Mouse (Mus musculus): ENCODE data around the gene Cdx4. TPM values are rescaled to one million over a fixed set of nuclear protein-coding genes. Genes with fewer than 3 reads are reported as not detected.

Cdx4 gene
- polyA plus RNA-seq, 1 experiment, result not detected

GRCm38 (mm10) chrX:103356761-103357236, 35.6 kb downstream of the Cdx4 start:
- H3K4me1 ChIP-seq (ENCODE audit: control insufficient read depth, insufficient read depth, low read length), result no peaks in the 10 kb centered on the region
- 3% methylated on average over 23 of the region's 24 CpGs for WGBS
- peak overlapping the region; percentile 78 for H3K4me3 ChIP-seq (replicated peaks; ENCODE audit: insufficient read depth, low read depth, low read length)
- TF ChIP-seq POLR2A (IDR thresholded peaks at IDR 0.05; ENCODE audit: borderline replicate concordance, insufficient read depth, low read length) (no peak), CTCF (IDR thresholded peaks at IDR 0.05; ENCODE audit: borderline replicate concordance, insufficient read depth, low read depth, low read length) (no peak)
- H3K27ac ChIP-seq (ENCODE audit: insufficient read depth, low read length), result peak overlapping the region; percentile 88
- peak in 1 of 2 experiments; percentile 30 for DNase-seq
- no peaks in the 10 kb centered on the region for H3K27me3 ChIP-seq (ENCODE audit: control insufficient read depth, insufficient read depth, low read length)

DNA sequence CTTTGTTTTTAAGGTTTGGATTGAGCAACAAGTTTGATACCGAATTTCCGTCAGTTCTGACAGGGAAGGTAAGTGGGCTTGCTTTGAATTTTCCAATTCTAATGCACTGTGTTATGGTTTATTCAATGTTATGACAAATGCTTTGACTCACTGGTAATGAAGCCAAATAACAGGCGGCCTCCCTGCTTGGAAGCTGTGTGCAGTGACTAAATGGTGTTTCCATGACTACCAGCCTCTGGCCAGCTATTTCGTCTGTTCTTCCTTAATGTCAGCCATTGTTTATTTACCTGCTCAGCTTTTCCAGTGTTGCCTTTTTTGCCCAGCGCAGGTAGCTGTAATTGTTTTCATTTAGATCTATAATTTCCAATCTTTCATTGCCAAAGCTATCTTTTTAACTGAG, 45.0 kb downstream of the Cdx4 start:
- no peak overlapping the region for H3K27ac ChIP-seq (ENCODE audit: insufficient read depth, low read length)
- no peaks in the 10 kb centered on the region for H3K27me3 ChIP-seq (ENCODE audit: control insufficient read depth, insufficient read depth, low read length)
- TF ChIP-seq POLR2A (IDR thresholded peaks at IDR 0.05; ENCODE audit: borderline replicate concordance, insufficient read depth, low read length), result no peak
- TF ChIP-seq CTCF (IDR thresholded peaks at IDR 0.05; ENCODE audit: borderline replicate concordance, insufficient read depth, low read depth, low read length), result no peak
- WGBS, result 29% methylated on average over 5 of the region's 5 CpGs
- no peak overlapping the region for H3K4me3 ChIP-seq (replicated peaks; ENCODE audit: insufficient read depth, low read depth, low read length)
- DNase-seq, result peak in 1 of 2 experiments; percentile 14
- no peaks in the 10 kb centered on the region for H3K4me1 ChIP-seq (ENCODE audit: control insufficient read depth, insufficient read depth, low read length)

GRCm38 (mm10) chrX:103368650-103369049, 47.5 kb downstream of the Cdx4 start:
- Histone ChIP-seq H3K27me3 (ENCODE audit: control insufficient read depth, insufficient read depth, low read length) (no peaks in the 10 kb centered on the region), H3K4me1 (ENCODE audit: control insufficient read depth, insufficient read depth, low read length) (no peaks in the 10 kb centered on the region), H3K27ac (ENCODE audit: insufficient read depth, low read length) (no peak overlapping the region), H3K4me3 (replicated peaks; ENCODE audit: insufficient read depth, low read depth, low read length) (no peak overlapping the region)
- DNase-seq, result no peak
- TF ChIP-seq CTCF (IDR thresholded peaks at IDR 0.05; ENCODE audit: borderline replicate concordance, insufficient read depth, low read depth, low read length) (no peak), POLR2A (IDR thresholded peaks at IDR 0.05; ENCODE audit: borderline replicate concordance, insufficient read depth, low read length) (no peak)
- 38% methylated on average over 3 of the region's 3 CpGs for WGBS

DNA sequence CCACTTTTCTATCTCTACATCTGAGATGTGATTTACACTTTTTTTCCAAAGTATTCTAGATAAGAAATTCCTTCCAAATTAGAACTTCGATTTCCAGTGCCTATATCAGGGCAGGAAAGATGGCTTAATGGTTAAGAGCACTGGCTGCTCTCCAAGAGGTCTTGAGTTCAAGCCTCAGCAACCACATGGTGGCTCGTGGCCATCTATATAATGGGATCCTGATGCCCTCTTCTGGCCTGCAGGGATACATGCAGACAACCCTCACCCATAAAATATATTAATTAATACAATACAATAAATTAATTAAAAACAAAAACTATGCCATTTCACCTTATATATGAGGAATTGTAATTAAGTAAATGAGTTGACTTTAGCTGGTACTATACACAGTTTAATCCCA, 50.0 kb downstream of the Cdx4 start:
- TF ChIP-seq POLR2A (IDR thresholded peaks at IDR 0.05; ENCODE audit: borderline replicate concordance, insufficient read depth, low read length) (no peak), CTCF (IDR thresholded peaks at IDR 0.05; ENCODE audit: borderline replicate concordance, insufficient read depth, low read depth, low read length) (0 out of 2 replicates have a peak, but pooled peaks have one; percentile 6)
- H3K27ac ChIP-seq (ENCODE audit: insufficient read depth, low read length), result no peak overlapping the region
- no peak overlapping the region for H3K4me3 ChIP-seq (replicated peaks; ENCODE audit: insufficient read depth, low read depth, low read length)
- H3K27me3 ChIP-seq (ENCODE audit: control insufficient read depth, insufficient read depth, low read length), result no peaks in the 10 kb centered on the region
- H3K4me1 ChIP-seq (ENCODE audit: control insufficient read depth, insufficient read depth, low read length), result no peaks in the 10 kb centered on the region
- DNase-seq, result peak in 1 of 2 experiments; percentile 4
- WGBS, result 54% methylated on average over 2 of the region's 2 CpGs

- H3K4me1 ChIP-seq (ENCODE audit: control insufficient read depth, insufficient read depth, low read length), result no peaks in the 10 kb centered on the region
- no peaks in the 10 kb centered on the region for H3K27me3 ChIP-seq (ENCODE audit: control insufficient read depth, insufficient read depth, low read length)
- peak in 1 of 2 experiments; percentile 17 for DNase-seq
- WGBS, result 19% methylated on average over 2 of the region's 2 CpGs
- no peak overlapping the region for H3K27ac ChIP-seq (ENCODE audit: insufficient read depth, low read length)
- TF ChIP-seq POLR2A (IDR thresholded peaks at IDR 0.05; ENCODE audit: borderline replicate concordance, insufficient read depth, low read length) (no peak), CTCF (IDR thresholded peaks at IDR 0.05; ENCODE audit: borderline replicate concordance, insufficient read depth, low read depth, low read length) (no peak)
- H3K4me3 ChIP-seq (replicated peaks; ENCODE audit: insufficient read depth, low read depth, low read length), result no peak overlapping the region
Measured at GRCm38 (mm10) chrX:103371627-103372026, 50.4 kb downstream of the Cdx4 start.

DNA sequence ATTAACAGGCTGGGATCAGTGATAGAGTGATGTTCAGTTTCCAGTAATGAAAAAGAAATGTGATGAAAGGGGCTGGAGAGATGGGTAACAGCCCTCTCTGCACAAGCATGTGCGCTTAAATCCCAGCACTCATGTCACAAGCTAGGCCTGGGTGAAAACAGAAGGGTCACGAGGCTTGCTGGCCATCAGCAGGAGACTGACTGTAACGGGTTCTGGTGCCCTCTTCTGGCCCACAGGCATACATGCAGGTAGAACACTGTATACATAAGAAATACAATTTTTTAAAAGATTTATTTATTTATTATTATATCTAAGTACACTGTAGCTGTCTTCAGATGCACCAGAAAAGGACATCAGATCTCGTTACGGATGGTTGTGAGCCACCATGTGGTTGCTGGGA, 53.1 kb downstream of the Cdx4 start:
- Histone ChIP-seq H3K27me3 (ENCODE audit: control insufficient read depth, insufficient read depth, low read length) (no peaks in the 10 kb centered on the region), H3K27ac (ENCODE audit: insufficient read depth, low read length) (no peak overlapping the region), H3K4me3 (replicated peaks; ENCODE audit: insufficient read depth, low read depth, low read length) (no peak overlapping the region), H3K4me1 (ENCODE audit: control insufficient read depth, insufficient read depth, low read length) (no peaks in the 10 kb centered on the region)
- DNase-seq, result peak in 1 of 2 experiments; percentile 11
- WGBS, result 43% methylated on average over 5 of the region's 5 CpGs
- TF ChIP-seq CTCF (IDR thresholded peaks at IDR 0.05; ENCODE audit: borderline replicate concordance, insufficient read depth, low read depth, low read length) (peak; percentile 47), POLR2A (IDR thresholded peaks at IDR 0.05; ENCODE audit: borderline replicate concordance, insufficient read depth, low read length) (no peak)

Other genes starting within 250 kb of the Cdx4 start
- 98.9 and 101 TPM in 2 replicates for gene Nap1l2, start 134.8 kb upstream of the Cdx4 start, polyA plus RNA-seq (2012; rRNA removed)
- 12.0 and 13.0 TPM in 2 replicates for gene Chic1, start 35.1 kb downstream of the Cdx4 start, polyA plus RNA-seq (2012; rRNA removed)
- 0.38 TPM in 2 replicates for gene Tsx, start 93.1 kb downstream of the Cdx4 start, polyA plus RNA-seq (2012; rRNA removed)
- gene Gm26992, start 100.6 kb downstream of the Cdx4 start, polyA plus RNA-seq (2012; rRNA removed), result 0.34 TPM in 1 of 2 replicates, not detected in the other